Mouse (Mus musculus) liver, embryonic 13.5 days (tissue): ENCODE data around the gene Nwd1. TPM values are rescaled to one million over a fixed set of nuclear protein-coding genes. Genes with fewer than 3 reads are reported as not detected.

Source experiments
- ATAC-seq: fragments of 200-750 bp; cut with Nextera tagmentation; 2 replicates; pipeline ENCODE4 v1.8.0; 2017; ENCODE audit warnings: low read depth, mild to moderate bottlenecking, moderate number of reproducible peaks, moderate library complexity
- DNase-seq: peaks from one replicate; pipeline ENCODE4 v3.0.0; 2022
- H3K27ac ChIP-seq: fragments of 300-500 bp; sonication (generic); 2 replicates; pipeline ENCODE4 v1.5.1; 2015; ENCODE audit warnings: moderate library complexity, mild to moderate bottlenecking, inconsistent platforms
- H3K27me3 ChIP-seq: fragments of 300-500 bp; sonication (generic); 2 replicates; pipeline ENCODE4 v1.6.1; 2015; ENCODE audit warnings: mild to moderate bottlenecking, inconsistent platforms
- H3K36me3 ChIP-seq: fragments of 300-500 bp; sonication (generic); 2 replicates; pipeline ENCODE4 v1.6.1; 2015; ENCODE audit warnings: mild to moderate bottlenecking, inconsistent platforms
- H3K4me1 ChIP-seq: fragments of 300-500 bp; sonication (generic); replicated peaks from 2 replicates; pipeline ENCODE4 v1.6.1; 2015; ENCODE audit warnings: inconsistent platforms
- H3K4me2 ChIP-seq: fragments of 300-500 bp; sonication (generic); 2 replicates; pipeline ENCODE4 v1.6.1; 2015; ENCODE audit warnings: inconsistent platforms, mild to moderate bottlenecking, moderate library complexity
- H3K4me3 ChIP-seq: fragments of 300-500 bp; sonication (generic); replicated peaks from 2 replicates; pipeline ENCODE4 v1.5.1; 2015; ENCODE audit warnings: mild to moderate bottlenecking, inconsistent platforms
- H3K9ac ChIP-seq: fragments of 300-500 bp; sonication (generic); 2 replicates; pipeline ENCODE4 v1.6.1; 2015; ENCODE audit warnings: mild to moderate bottlenecking, inconsistent platforms
- H3K9me3 ChIP-seq: fragments of 300-500 bp; sonication (generic); replicated peaks from 2 replicates; pipeline ENCODE4 v1.6.1; 2016; ENCODE audit warnings: inconsistent platforms
- WGBS: fragments of 180-500 bp; shearing (Covaris S2); methylation state at CpG from one replicate; pipeline ENCODE4 v1.1.7; 2015; ENCODE audit not compliant: insufficient replicate concordance; 5-methylcytosine and 5-hydroxymethylcytosine counted together
- polyA plus RNA-seq: library from polyadenylated mRNA; unstranded; fragments of >200 nt; fragmentation: Nextera tagmentation; extraction: Ambion mirVana; gene quantifications from 2 replicates; pipeline ENCODE4 v1.2.1, GENCODE M21; 2015

Nwd1 gene
- polyA plus RNA-seq = not detected in 2 replicates

DNA sequence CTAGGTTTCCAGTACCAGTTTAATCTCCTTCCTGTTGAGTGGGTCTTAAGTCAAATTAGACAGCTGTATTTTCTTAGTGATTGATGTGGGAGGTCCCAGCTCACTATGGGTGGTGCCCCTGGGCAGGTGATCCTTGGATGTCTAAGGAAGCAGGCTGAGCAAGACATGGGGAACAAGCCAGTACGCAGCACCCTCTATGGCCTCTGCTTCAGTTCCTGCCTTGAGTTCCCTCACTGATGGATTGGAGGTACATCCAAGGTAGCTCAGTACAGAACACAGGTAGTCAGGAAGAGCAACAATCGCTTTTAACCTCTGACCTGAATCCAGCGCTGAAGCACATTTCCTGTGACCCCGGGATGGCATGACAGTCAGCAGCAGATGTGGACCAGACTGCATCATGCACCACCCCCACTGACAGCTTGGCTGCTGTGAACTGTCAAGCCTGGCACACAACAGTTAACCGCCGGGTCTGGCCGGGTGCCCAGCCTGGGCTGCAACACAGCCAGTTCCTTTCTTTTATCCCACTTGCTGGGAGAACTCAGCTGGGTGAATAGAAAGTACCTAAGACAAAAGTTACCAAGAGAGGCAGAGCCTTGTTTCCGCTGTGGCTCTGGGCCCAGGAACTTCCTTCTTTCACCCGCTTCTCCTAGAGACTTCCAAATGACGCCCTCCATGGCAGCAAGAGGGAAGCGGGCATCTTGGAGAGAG lies at the start of gene Nwd1:
TSS of gene Nwd1 (plus strand) at position 652 of the 708 bp plus-strand sequence.
- H3K4me2 ChIP-seq = no peak within 1 kb of the TSS
- WGBS = 39% methylated on average over 11 of the region's 11 CpGs
- H3K4me3 ChIP-seq = no peak within 1 kb of the TSS
- DNase-seq = no peak
- H3K36me3 ChIP-seq = no peaks in the 10 kb centered on the region
- 0 out of 2 replicates have a peak, but pooled peaks cover 5% of the 10 kb centered on the region for H3K4me1 ChIP-seq
- H3K9ac ChIP-seq = no peak within 1 kb of the TSS
- H3K27me3 ChIP-seq = no peaks in the 10 kb centered on the region
- no peak for ATAC-seq
- H3K27ac ChIP-seq = no peak within 1 kb of the TSS
- no peaks in the 10 kb centered on the region for H3K9me3 ChIP-seq

DNA sequence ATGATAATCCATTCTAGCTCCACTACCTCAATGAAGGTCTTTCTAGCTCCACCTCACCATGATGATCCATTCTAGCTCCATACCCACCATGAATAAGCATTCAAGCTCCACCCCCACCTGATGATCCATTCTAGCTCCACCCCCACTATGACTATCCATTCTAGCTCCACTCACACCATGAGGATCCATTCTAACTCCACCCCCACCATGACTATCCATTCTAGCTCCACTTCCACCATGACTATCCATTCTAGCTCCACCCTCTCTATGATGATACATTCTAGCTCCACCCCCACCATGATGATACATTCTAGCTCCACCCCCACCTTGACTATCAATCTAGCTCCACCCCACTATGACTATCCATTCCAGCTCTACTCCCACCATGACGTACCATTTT lies 3.6 kb upstream of the Nwd1 start:
- ATAC-seq (no peak), DNase-seq (no peak)
- Histone ChIP-seq H3K9ac (no peak overlapping the region), H3K9me3 (no peaks in the 10 kb centered on the region), H3K27me3 (no peaks in the 10 kb centered on the region), H3K36me3 (no peaks in the 10 kb centered on the region), H3K27ac (no peak overlapping the region), H3K4me3 (no peak overlapping the region), H3K4me2 (no peak overlapping the region), H3K4me1 (0 out of 2 replicates have a peak, but pooled peaks cover 5% of the 10 kb centered on the region)
- WGBS = 72% methylated on average over 1 of the region's 1 CpGs

DNA sequence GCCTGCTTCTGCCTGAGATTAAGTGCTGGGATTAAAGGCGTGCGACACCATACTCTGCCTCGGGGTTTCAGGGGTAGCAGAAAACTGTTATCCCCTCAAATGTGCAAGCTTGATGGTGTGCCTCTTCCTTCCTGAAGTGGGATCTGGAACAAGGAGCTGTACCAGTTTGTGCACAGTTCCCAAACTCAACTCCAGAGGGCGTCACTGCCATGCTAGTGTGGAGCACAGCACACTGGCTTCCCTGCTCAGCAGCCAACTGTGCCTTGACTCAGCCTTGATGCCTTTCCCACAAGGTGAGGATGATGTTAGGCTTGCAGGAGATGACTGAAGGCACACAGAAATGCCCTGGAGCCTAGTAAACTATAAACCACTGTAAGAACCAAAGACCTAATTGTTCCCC lies 1.9 kb upstream of the Nwd1 start:
- H3K9me3 ChIP-seq = no peaks in the 10 kb centered on the region
- H3K36me3 ChIP-seq = no peaks in the 10 kb centered on the region
- H3K4me3 ChIP-seq = no peak overlapping the region
- H3K27ac ChIP-seq = no peak overlapping the region
- 0 out of 2 replicates have a peak, but pooled peaks cover 5% of the 10 kb centered on the region for H3K4me1 ChIP-seq
- H3K27me3 ChIP-seq = no peaks in the 10 kb centered on the region
- ATAC-seq (no peak), DNase-seq (no peak)
- no peak overlapping the region for H3K9ac ChIP-seq
- WGBS = 30% methylated on average over 4 of the region's 4 CpGs
- no peak overlapping the region for H3K4me2 ChIP-seq

DNA sequence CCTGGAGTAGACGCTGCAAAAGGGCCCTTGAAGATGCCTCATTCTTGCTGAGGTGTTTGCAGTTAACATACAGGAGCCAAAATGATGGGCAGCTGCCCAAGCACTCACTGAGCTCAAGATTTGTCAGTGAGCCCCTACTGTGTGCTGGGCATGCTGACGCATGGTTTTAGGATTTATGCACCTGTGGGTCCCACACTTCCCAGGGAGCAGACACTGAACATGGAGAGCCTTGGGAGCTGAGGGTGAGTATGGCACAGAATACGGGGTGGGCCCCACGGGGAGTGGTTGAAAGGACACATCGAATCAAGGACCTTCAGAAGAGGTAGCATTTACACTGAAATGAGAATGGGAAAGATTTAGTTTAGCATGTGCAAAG lies 245 bp downstream of the Nwd1 start:
- no peaks in the 10 kb centered on the region for H3K9me3 ChIP-seq
- no peak for DNase-seq
- H3K27me3 ChIP-seq = no peaks in the 10 kb centered on the region
- H3K4me3 ChIP-seq = no peak overlapping the region
- H3K4me2 ChIP-seq = no peak overlapping the region
- no peaks in the 10 kb centered on the region for H3K36me3 ChIP-seq
- WGBS = 48% methylated on average over 5 of the region's 5 CpGs
- H3K27ac ChIP-seq = no peak overlapping the region
- ATAC-seq = no peak
- no peak overlapping the region for H3K9ac ChIP-seq
- H3K4me1 ChIP-seq = 0 out of 2 replicates have a peak, but pooled peaks cover 5% of the 10 kb centered on the region

DNA sequence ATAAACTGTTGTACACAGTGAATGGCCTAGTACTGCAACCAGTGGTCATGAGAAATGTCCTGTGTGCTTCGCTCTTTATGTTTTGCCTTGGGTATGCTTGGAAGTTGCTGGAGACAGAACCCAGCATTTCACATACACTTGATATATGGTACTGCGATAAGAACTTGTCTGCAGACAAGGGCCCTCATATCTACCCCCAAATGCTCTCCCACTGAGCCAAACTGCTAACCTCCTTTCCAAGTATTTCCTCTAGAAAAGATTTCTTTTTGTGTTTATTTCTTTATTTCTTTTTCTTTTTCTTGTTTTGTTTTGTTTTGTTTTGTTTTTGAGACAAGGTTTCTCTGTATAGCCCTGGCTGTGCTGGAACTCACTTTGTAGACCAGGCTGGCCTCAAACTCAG lies 4.2 kb downstream of the Nwd1 start:
- no peak overlapping the region for H3K9ac ChIP-seq
- peaks cover 20% of the 10 kb centered on the region for H3K4me1 ChIP-seq
- H3K4me2 ChIP-seq = no peak overlapping the region
- H3K4me3 ChIP-seq = no peak overlapping the region
- no peak overlapping the region for H3K27ac ChIP-seq
- no peaks in the 10 kb centered on the region for H3K27me3 ChIP-seq
- no peak for DNase-seq
- H3K36me3 ChIP-seq = no peaks in the 10 kb centered on the region
- no peaks in the 10 kb centered on the region for H3K9me3 ChIP-seq
- no peak for ATAC-seq
- WGBS = 76% methylated on average over 2 of the region's 2 CpGs

DNA sequence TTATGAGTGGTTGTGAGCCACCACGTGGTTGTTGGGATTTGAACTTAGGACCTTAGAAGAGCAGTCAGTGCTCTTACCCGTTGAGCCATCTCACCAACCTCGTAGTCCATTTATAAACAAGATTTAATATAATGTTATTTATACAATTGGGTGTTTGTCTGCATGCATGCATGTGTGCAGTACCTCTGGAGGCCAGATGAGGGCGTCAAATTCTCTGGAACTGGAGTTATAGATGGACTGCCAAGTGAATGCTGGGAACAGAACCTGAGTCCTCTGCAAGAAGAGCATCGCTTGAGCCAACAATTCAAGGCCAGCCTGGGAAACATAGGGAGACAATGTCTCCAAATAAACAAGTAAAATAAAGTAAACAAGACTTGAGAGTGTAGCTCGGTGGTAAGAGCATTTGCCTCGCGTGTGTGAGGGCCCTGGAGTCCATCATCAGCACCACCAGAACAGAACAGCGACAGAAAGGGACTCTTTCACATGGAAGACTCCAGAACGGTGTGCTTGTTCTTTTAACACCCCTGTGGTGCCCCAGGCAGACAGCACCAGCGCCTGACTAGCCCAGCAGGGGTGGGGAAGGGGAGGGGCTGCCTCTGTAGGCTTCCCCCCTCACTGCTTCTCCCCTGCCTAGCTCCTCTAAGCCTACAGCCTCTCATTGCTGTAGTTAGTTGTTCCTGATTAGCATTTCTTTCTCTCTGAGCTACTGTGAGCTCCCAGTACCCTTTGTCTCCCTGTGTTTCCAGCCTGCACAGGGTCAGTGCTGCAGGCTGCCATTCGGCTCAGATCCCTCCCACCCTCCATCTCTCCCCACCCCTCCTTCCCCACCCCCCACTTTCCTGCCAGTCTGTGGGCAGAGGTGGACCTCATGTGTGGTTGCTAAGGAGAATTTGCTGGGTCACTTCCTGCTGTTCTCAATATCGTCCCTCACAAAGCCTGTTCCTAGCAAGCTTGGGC lies 8.3 kb downstream of the Nwd1 start:
- no peaks in the 10 kb centered on the region for H3K27me3 ChIP-seq
- ATAC-seq = peak; percentile 74
- H3K9ac ChIP-seq = no peak overlapping the region
- H3K27ac ChIP-seq = peak overlapping the region; percentile 41; the same call in 1 of the 2 replicates
- DNase-seq = no peak
- WGBS = 14% methylated on average over 13 of the region's 13 CpGs
- no peaks in the 10 kb centered on the region for H3K36me3 ChIP-seq
- no peaks in the 10 kb centered on the region for H3K9me3 ChIP-seq
- no peak overlapping the region for H3K4me2 ChIP-seq
- peaks cover 16% of the 10 kb centered on the region for H3K4me1 ChIP-seq
- H3K4me3 ChIP-seq = no peak overlapping the region

DNA sequence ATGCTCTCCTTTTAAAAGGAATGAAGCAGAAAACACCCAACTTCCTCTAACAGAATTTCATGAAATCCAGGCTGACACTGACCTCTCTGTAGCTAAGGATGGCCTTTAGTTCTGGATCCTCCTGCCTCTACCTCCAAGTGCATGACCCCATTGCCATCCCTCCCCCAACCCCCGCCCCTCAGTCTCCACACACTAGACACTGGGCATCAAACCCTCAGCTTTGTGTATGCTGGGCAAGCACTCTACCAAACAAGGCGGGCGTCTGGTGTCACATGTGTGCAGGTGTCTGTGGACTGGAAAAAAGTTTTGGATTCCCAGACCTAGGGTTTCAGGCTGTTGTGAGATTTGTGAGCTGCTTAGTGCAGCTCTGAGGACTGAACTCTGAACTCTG lies 9.0 kb downstream of the Nwd1 start:
- DNase-seq (no peak), ATAC-seq (no peak)
- Histone ChIP-seq H3K36me3 (no peaks in the 10 kb centered on the region), H3K9ac (no peak overlapping the region), H3K27ac (peak overlapping the region; percentile 41; the same call in 1 of the 2 replicates), H3K4me3 (no peak overlapping the region), H3K4me1 (peaks cover 16% of the 10 kb centered on the region), H3K9me3 (no peaks in the 10 kb centered on the region), H3K4me2 (no peak overlapping the region), H3K27me3 (no peaks in the 10 kb centered on the region)
- WGBS = 40% methylated on average over 3 of the region's 3 CpGs

DNA sequence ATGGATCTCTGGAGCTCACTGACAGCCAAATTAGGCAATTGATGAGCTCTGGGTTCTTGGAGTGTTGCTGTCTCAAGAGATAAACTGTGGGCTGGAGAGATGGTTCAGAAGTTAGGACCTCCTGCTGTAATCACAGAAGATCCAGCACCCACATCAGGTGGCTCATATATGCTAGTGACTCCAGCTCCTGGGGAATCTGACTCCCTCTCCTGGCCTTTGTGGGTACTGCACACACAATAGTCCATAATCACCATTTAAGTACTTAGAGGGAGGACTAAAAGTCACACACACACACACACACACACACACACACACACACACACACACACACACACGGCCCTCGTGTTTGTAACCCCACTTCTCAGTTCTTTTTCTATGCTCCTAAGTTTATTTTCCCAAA lies 13.5 kb downstream of the Nwd1 start:
- Histone ChIP-seq H3K4me2 (no peak overlapping the region), H3K4me3 (no peak overlapping the region), H3K36me3 (no peaks in the 10 kb centered on the region), H3K4me1 (peaks cover 20% of the 10 kb centered on the region), H3K27ac (no peak overlapping the region), H3K9ac (no peak overlapping the region), H3K9me3 (no peaks in the 10 kb centered on the region), H3K27me3 (no peaks in the 10 kb centered on the region)
- WGBS = 59% methylated on average over 2 of the region's 2 CpGs
- DNase-seq = no peak
- ATAC-seq = no peak

DNA sequence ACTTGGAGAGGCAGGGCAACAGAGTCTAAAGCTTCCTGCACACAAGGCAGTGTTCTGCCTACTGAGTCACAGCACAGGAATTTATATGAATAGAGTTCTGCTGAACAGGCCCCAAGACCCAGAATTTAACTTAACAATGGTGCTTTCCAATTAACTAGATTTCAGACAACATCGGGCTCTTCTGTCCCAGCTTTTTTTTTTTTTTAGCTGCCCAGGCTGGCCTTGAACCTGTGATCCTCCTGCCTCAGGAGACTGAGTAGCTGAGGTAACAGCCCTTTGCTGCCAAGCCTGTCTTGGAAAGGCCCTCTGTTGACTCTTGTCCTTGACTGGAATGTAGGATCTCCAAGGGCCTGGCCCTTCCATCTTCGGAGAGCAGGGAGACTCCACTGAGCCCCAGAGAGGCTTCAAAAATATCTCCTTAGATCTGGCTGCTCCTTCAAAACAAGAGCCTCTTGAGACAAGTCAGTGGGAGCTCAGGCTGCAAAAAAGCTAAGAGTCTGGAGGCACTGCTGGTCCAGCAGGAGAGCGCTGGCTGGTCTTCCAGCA lies 17.7 kb downstream of the Nwd1 start:
- no peak for ATAC-seq
- Histone ChIP-seq H3K9me3 (no peaks in the 10 kb centered on the region), H3K9ac (no peak overlapping the region), H3K4me2 (no peak overlapping the region), H3K27ac (no peak overlapping the region), H3K27me3 (no peaks in the 10 kb centered on the region), H3K4me3 (no peak overlapping the region), H3K36me3 (no peaks in the 10 kb centered on the region), H3K4me1 (peaks cover 26% of the 10 kb centered on the region)
- 61% methylated on average over 3 of the region's 3 CpGs for WGBS
- no peak for DNase-seq

DNA sequence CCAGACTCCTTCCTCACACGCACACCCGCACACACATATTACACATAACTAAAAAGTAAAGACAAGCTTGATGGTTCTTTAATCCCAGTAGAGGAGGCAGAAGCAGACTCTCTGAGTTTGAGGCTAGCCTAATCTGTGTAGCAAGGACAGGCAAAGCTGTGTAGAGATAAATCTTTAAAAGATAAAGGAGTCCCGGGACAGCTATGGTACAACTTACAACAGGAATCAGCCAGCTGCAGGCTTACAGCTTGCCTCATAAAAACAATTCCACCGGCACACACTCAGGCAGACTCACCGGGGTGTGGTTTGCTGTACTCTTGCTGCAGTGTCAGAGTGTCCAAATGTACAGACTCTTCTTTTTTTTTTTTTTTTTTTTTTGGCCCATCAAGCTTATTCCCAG lies 18.2 kb downstream of the Nwd1 start:
- peak overlapping the region; percentile 46 for H3K4me2 ChIP-seq

DNA sequence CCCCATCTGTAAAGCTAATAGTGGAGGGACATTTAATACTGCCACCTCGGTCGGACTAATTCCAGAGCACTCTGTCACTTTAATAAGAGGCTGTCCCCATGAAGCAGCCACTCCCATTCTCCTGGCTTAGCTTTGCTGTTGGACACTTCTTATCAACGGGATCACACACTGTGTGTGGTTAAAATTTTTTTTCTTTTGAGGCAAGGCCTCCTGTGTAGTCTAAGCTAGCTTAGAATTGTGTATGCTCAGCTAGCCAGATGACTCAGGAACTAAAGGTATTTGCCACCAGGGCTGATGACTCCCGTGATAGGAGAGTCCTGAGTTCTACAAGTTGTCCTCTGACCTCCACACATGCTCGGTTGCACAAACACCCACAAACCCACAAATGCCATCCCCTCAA lies 18.9 kb downstream of the Nwd1 start:
- DNase-seq = no peak
- no peaks in the 10 kb centered on the region for H3K9me3 ChIP-seq
- no peak overlapping the region for H3K9ac ChIP-seq
- peak; percentile 84 for ATAC-seq
- H3K27me3 ChIP-seq = no peaks in the 10 kb centered on the region
- 0 out of 2 replicates have a peak overlapping the region, but pooled peaks have one; percentile 4 for H3K4me3 ChIP-seq
- H3K4me2 ChIP-seq = peak overlapping the region; percentile 46
- H3K27ac ChIP-seq = no peak overlapping the region
- WGBS = 11% methylated on average over 5 of the region's 5 CpGs
- peaks cover 26% of the 10 kb centered on the region for H3K4me1 ChIP-seq
- H3K36me3 ChIP-seq = no peaks in the 10 kb centered on the region

More for the DNA sequence above, 18.2 kb downstream of the Nwd1 start:
- Histone ChIP-seq H3K4me3 (no peak overlapping the region), H3K27ac (no peak overlapping the region), H3K4me1 (peaks cover 26% of the 10 kb centered on the region), H3K36me3 (no peaks in the 10 kb centered on the region), H3K9ac (no peak overlapping the region), H3K9me3 (no peaks in the 10 kb centered on the region), H3K27me3 (no peaks in the 10 kb centered on the region)
- DNase-seq (peak; percentile 11), ATAC-seq (peak; percentile 58)
- WGBS = 36% methylated on average over 5 of the region's 5 CpGs
